Mouse (Mus musculus): ENCODE data around the gene Pdp2.
A peak's percentile ranks its signal among the peaks of the same experiment; 100 is the strongest.
"Not testable (repeated sequence)": the region's sequence is repeated elsewhere in the genome, so short reads cannot be mapped to it uniquely, and the experiment has no call there.

Pdp2 gene

DNA sequence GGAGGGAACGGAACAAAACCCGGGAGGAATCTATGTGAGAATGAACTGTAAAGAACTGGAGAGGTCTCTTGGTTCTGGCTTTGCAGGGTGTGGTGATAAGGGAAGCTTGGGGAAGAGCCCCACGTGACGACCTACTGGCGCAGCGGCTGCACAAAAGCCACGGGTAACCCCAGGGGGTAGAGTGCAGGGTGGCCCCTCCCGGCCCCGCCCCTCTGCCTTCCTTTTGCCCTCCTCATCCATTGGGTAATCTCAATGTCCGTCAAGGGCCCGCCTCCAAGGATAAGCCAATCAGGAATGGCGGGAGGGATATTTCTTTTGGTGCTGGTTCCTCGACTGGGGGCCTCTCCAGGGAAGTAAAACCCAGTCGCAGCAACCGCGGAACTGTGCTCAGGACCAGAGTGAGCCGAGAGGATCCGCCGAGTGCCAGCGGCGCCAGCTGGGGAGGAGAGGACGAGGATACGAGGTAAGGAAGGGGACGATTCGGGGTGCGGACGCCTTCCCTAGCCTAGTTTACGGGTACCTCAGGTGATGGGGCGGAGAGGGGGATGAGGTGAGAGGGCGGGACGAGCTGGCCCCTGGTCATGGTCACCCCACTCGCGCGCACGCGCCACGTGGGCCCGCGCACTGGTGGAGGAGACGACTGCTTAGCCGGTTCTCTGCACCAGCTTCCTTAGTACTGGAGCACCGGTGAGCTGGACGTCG is at the start of gene Pdp2:
TSS of gene Pdp2 (plus strand) at position 319 of the 702 bp plus-strand sequence.
- DNase-seq (ENCODE audit: low read depth), result peak; percentile 97

DNA sequence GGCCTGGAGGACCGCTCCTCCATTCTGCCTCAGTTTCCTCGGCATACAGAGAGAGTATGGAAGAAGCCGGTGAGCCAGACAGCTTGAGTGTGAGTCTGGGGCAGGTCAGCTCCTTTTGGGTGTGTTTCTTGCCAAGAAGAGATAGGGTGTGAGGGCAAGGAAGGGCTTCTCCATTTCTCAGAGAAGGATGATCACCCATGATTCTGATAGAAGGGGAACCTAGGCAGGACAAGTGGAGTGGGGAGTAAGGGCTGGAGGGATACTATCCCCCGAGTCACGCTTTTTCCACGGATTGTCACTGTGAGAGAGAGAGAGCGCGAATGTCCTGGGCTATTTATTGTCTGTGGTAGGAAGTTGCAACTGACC is 49.8 kb upstream of the Pdp2 start:
- no peak for DNase-seq (ENCODE audit: low read depth)

DNA sequence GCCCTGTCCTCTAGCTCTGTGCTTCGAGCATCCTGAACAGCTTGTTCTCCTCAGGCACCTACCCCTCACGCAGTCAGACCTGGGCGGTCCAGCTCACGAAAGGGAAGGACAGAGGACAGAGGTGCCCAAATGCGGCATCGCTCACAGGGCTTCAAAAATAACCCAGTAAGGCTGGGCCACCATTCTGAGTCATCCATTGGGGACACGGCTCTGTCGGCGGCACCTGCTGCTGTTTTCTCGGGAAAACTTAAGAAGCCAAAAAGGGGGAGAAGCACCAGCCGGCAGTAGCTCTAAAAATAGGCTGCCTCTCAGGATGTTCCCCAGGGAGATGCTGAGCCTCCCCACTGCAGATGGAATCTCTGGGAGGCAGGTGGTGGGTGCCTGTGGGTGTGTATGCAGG is 49.1 kb upstream of the Pdp2 start:
- DNase-seq (ENCODE audit: low read depth), result no peak

DNA sequence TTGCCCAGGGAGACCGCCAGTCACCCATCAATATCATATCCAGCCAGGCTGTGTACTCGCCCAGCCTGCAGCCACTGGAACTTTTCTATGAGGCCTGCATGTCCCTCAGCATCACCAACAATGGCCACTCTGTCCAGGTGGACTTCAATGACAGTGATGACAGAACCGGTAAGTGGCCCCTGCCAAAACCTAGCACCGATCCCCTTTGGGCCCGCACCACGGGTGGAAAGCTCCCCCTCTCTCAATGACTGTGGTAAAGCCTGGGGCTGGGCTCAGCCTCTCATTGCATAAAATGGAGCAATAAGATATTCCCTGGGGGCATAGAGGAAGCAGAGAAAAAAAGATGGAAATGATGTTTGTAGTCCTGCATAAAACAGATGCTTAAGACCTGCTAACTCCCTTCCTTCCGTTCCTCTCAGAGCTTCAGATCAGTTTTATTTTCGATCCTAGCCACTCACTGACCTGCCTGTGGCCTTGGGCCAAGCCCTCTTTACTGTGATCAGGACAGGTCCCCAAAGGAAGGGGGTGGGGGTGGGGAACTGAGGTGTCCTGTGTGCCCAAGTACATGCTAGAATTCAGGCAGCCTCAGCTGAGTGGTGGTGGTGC is 47.7 kb upstream of the Pdp2 start:
- DNase-seq (ENCODE audit: low read depth), result no peak

DNA sequence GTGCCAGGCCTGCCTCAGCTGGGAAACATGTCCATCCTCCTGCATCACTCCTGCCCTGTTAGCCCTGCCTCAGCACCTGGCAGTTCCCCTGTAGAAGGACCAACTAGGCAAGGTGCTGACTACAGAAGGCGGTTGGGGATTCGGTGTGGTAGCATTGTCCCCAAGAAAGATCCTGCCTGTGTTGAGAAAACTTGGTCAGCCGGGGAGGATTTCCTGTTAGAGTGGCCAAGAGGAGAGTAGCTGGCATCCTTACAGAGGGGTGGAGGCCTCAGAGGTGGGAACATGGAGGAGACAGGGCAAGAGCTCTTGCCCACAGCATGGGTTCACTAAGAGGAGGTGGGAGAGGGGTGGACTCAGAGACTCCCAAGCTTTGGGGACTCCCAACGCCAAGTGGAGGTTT is 36.1 kb upstream of the Pdp2 start:
- DNase-seq (ENCODE audit: low read depth), result no peak

DNA sequence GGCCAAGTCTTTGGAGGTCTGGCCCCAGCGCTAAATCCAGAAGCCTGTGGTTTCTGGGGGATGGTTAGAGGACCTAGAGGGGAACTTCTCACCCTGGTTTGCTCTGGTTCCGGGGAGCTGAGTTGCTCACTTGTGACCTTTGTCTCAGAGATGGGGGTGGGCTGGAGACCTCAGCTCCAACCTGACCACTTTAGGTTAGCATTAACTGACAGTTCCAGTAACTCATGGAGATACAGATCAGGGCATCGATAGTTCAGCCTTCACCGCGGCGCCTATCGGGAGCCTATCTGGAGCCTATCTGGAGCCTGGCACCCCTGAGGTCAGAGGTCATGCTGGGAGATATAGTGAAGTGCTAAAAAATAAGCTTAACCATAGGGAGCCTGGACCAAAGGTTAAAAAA is 34.0 kb upstream of the Pdp2 start:
- no peak for DNase-seq (ENCODE audit: low read depth)

DNA sequence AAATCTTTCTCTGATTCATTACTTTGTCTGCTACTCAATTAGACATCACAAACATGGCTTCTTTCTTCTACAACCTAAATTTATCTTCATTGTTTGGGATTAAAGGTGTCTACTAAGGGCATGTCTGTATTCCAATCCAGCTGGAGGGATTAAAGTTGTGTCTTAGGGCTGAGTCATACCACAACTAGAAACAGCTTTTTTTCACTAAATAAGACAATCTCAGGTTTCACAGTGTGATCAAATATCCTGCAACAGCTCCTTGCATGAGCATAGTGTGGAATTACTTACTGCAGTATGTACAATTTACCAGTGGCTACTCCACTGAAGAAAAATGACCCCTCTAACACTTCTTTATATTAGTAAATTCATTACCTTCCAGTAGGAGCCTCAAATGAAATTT is 30.5 kb upstream of the Pdp2 start:
- DNase-seq (ENCODE audit: low read depth), result no peak

DNA sequence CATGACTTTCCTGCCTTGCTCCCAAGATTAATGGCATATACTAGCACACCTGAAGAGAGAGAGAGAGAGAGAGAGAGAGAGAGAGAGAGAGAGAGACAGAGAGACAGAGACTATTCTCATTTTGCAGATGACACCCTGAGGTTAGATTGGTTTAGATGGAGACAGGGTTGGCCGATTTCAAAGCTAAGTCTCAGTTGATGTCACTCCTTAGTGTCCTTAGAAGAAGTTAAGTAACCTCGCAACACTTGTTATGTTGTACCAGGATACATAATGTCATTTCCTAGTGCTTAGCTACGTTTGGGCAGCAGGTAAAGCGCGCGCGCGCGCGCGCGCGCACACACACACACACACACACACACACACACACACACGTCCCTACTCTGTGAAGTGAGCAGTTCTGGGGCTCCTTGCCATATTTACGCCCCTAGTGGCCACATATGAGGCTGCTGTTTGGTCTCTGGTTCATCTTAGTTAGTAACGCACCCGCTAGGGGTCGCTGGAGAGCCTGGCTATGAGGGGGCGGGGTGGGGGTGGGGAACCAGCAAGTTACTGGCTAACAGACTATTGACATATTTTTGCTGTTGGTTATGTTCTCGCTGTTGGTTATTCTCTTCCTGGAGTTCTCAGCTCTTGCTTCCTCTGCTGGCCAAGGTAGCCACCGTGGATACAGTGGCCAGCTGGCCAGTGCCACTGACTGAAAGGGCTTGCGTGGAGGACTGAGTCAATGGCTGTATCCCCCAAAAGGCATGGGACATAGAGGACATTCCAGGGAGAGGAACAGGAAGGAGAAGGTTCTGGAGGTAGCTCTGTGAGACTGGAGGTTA is 26.4 kb upstream of the Pdp2 start:
- DNase-seq (ENCODE audit: low read depth), result peak; percentile 95

DNA sequence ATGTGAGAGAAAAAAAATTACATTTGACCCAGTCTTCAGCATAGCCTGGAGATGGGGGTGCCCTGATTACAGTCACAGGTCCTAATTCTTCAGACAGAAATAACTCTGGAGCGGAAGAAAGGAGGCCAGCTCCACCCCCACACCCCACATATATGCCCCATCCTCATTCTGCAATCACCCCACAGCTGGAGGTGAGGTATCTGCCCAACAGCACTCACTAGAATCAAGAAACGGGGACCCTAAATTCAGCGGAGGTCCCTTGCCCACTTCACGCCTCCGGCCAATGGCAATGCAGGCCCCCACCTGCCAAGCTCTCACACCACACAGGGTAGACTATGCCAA is 25.8 kb upstream of the Pdp2 start:
- DNase-seq (ENCODE audit: low read depth), result no peak

DNA sequence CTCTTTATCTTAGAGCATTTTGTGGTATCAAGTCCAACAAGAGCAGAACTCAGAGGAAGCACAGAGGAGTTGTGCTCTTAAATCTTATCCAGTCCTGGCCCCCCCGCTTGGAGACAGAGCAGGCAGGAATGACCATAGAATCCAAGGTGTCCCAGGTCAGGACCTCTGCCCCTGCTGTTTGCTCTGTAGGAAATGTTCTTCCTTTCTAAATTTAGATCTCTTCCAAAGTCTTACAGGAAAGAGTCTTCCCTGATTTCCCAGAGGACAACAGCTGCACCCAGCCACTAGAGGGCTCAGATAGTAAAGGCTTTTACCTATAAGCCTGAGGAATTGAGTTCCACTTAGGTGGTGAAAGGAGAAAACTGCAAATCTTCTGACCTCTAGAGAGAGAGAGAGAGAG is 21.7 kb upstream of the Pdp2 start:
- DNase-seq (ENCODE audit: low read depth), result peak; percentile 58

DNA sequence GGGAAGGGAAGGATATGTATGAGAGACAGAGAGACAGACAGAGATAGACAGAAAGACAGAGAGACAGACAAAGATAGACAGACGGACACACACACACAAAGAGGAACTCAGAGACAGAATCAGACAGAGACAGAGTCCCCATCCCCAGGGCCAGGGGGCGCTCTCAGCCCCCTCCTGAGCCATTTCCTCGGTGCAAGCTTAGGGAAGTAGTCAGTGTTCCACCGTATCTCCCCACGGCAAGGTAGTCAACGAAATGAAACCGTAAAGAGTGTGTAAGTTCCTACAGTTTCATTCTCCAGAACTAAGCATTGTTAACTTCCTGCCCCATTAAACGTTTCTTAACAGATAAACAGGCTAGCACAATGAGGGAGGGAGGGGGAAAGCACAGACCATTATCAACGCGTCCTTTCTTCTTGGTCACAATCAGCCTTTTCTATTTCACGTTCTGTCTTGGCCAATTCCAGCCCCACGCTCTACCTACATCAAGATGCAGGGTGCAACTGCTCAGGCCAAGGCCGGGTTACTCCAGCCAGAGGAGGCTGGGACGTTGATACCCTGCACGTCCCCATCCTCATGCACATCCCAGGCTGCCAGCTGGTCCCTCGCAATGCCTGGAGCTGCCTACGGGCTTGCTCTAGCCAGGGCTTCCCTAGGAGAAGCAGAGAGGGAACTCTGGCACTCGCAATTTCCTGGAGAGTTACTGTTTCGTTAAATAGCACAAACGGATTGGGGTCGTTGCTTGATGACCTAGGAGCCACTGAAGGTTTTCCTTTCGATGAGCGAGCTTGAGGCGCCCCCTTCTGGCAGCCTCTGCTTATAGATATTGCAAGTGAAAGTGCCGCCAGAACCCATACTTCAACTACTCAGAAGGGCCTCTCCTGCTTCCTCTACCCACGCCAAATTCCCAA is 20.6 kb upstream of the Pdp2 start:
- peak; percentile 86 for DNase-seq (ENCODE audit: low read depth)

DNA sequence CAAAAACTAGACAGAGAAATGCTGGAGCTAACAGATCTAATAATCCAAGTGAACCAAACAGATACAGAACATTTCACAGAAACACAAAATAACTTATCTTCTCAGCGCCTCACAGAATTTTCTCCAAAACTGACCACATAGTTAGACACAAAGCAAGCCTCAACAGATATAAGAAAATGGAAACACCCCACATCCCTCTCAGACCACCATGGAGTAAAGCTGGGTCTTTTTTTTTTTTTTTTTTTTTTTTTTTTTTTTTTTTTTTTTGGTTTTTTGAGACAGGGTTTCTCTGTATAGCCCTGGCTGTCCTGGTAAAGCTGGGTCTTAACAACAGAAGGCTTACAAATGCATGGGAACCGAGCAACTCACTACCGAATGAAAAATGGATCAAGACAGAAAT is 14.4 kb upstream of the Pdp2 start:
- DNase-seq (ENCODE audit: low read depth), result no peak

DNA sequence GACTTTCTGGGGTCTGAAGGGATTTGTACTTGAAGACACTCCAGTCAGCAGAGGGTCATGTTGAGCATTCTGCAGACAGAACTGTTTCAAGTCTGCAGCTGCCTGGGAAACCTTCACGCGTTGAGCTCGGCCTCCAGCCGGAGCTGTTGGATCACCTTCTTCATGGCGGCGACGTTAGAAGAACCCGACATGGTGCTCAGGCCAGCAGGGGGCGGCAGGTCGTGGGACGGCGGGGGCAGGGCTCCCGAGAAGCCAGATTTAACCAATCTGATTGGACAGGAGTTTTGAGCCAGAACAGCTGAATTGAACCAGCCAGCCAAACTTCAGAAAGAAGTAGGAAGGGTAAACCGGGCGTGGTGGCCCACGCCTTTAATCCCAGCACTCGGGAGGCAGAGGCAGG is 13.6 kb upstream of the Pdp2 start:
- DNase-seq (ENCODE audit: low read depth), result not testable (repeated sequence)

DNA sequence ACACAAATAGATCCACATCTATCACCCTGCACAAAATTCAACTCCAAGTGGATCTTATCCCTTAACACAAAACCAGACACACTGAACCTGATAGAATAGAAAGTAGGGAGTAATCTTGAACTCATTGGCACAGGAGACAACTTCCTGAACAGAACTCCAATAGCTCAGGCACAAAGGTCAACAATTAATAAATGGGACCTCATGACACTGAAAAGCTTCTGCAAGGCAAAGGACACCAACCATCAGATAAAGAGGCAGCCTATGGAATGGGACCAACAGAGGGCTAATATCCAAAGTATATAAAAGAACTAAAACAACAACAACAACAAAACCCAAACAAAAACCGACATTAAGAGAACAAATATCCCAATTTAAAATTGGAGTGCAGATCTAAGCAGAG is 6.7 kb upstream of the Pdp2 start:
- no peak for DNase-seq (ENCODE audit: low read depth)

DNA sequence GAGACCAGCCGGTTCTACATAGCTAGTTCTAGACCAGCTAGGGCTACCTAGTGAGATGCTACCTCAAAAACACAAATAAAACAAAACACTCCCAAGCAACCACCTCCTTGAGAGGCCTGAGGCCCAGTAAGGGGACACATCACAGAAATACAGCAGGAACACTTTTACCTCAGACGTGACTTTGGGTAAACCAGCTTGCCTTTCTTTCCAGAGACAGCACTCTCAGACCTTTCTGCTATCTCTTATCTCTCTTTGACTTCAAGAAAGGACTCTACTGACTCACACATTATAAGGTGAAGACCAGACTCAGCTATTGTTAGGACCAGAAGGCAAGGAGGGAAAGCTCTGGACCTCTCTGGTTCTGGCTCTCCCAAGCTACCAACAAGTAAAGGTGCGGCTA is 967 bp upstream of the Pdp2 start:
- no peak for DNase-seq (ENCODE audit: low read depth)

DNA sequence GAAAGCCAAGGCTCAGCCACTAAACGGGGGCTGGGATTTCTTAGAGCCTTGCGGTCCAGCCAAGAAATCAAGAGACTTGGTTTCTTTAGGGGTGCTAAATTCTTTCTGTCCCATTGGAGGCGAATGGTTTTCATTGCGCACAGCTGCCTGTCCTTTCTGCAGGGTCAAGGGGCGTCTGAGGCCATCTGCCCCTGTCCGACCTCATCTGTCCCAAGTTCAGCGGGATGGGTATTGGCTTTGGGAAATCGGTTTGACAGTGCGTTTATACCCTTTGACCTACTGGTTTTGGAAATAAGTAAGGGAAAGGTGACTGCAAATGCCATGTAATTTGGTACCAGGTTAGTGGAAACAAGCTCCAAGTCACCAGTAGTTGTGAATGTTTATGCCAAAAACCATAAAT is 605 bp downstream of the Pdp2 start:
- no peak for DNase-seq (ENCODE audit: low read depth)

DNA sequence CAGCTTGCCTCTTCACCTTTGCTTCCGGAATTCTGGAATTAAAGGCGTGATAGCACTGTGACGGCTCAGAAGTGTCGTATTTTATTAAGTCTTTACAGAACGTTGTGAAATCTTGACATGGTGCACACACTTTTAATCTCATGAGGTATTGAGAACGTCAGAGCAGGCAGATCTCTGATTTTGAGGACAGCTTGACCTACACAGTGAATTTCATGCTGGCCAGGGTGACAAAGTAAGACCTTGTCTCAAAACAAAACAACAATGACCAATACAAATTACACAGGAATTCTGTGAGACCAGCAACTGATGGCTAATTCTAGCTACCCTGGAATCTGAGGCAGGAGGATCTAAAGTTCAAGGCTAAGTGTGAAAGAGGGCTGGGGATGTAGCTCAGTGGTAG is 1.3 kb downstream of the Pdp2 start:
- no peak for DNase-seq (ENCODE audit: low read depth)

DNA sequence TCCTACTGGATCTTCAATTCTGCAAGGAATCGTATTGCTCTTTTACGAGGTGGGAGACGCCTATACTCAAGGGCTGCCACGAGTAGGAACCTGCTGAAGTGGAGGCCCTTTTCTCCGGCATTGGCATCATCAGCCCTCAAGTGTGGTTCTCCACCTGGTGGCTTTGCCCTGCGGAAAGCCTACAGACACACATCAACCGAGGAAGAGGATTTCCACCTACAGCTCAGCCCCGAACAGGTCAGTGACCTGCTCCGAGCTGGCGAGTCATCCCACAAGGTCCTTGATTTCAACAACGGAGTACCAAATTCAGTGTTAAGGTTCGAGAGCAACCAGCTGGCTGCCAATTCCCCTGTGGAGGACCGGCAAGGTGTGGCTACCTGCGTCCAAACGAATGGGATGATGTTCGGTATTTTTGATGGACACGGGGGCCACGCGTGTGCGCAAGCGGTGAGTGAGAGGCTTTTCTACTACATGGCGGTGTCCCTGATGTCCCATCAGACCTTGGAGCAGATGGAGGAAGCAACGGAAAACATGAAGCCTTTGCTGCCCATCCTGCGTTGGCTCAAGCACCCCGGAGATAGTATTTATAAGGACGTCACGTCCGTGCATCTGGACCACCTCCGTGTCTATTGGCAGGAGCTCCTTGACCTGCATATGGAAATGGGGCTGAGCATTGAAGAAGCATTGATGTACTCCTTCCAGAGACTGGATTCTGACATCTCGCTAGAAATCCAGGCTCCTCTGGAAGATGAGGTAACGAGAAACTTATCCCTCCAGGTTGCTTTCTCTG is 2.5 kb downstream of the Pdp2 start:
- no peak for DNase-seq (ENCODE audit: low read depth)

DNA sequence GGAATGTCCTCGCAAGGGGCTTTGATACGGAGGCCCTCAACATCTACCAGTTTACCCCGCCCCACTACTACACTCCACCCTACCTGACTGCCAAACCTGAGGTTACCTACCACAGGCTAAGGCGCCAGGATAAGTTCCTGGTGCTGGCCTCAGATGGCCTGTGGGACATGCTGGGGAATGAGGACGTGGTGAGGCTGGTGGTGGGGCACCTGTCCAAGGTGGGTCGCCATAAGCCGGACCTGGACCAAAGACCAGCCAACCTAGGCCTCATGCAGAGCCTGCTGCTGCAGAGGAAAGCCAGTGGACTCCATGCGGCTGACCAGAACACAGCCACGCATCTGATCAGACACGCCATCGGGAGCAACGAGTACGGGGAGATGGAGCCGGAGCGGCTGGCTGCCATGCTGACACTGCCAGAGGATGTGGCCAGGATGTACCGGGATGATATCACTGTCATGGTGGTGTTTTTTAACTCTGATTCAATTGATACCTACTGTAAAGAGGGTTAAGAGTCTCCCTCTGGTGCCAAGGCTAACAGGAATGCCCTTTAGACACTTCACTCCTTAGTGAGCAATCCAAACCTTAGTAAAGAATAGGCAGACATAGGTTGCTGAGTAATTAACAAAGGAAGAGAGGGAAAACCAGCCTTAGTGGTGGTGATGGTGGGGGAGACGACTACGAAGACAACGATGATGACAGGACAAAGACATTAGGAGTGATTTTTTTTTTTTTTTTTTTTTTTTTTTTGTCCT is 3.5 kb downstream of the Pdp2 start:
- DNase-seq (ENCODE audit: low read depth), result no peak

DNA sequence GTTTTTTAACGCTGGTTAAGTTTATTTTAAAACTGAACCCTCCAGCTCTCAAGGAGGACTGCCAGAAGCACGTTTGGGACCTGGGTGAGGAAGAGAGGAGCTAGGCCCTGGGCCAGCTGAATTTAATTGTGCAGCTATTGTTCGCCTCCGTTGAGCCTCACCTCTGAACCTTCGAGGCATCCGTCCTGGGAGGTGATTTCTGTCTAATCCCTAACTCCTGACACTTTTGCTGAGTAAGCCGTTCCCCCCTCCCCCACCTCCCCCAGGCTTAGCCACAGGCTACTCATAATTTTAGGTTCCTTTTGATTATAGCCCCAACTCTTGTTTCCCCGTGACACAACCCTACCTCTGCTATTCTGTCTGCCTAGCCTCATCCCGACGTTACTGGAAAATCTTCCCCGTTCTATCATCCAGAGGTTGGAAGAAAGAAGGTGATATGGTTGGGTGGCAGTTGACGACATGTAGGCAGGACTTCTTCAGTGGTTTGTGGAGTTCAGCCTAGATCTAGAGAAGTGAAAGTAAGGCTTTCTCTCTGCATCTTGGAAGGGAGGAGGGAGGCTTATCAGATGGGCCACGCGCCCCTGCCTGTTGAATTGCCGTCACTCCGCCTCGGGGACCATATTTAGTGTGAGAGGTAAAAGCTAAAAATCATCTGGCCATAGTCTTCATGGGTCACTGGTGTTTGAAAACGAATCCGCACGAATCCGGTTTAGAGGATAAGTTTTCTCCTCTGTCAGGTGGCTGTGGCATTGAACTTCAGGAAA is 4.7 kb downstream of the Pdp2 start:
- DNase-seq (ENCODE audit: low read depth), result no peak

All from NIH3T3 (cell line).